Mouse (Mus musculus) bone marrow, adult 2 months (tissue): ENCODE measurements around the gene Mid1.

Experiments
- CTCF ChIP-seq: fragments of 200-500 bp; IDR thresholded peaks from 2 replicates; pipeline ENCODE4 v1.5.1; 2011; ENCODE audit warnings: low read length, control low read depth; ENCODE audit not compliant: control insufficient read depth, insufficient read depth
- POLR2A ChIP-seq: fragments of 200-500 bp; IDR thresholded peaks from 2 replicates; pipeline ENCODE4 v1.6.1; 2011; ENCODE audit warnings: low read depth, mild to moderate bottlenecking, control low read depth, low read length, borderline replicate concordance; ENCODE audit not compliant: control insufficient read depth

DNA sequence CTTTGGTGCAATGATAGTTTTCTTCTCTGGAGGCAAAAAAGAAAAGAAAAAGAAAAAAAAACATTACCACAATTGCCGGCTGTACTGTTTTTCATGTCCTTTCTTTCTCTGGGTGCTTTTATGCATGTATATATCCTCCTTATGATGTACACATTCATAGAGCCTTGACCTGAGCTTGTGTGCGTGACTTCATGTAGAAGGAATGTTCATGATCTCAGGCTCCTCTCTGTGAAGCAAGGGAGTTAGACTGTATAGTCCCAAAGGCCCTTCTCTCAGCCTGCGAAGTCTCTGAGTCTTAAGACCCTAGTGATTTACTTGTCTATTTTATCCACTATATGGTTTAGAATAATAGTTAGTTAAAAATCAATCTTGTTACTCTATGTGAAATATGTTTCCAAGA lies 73.0 kb downstream of the Mid1 start:
- no peak for TF ChIP-seq CTCF
- no peak for TF ChIP-seq POLR2A
